Mouse (Mus musculus) embryo, embryonic 9.5 days (tissue): ENCODE data around the gene Cacna1g.

Experiments used
- DNase-seq: peaks from one replicate; pipeline ENCODE4 v3.0.0-alpha.2; 2017; ENCODE audit errors: extremely low spot score

The Cacna1g gene

DNA sequence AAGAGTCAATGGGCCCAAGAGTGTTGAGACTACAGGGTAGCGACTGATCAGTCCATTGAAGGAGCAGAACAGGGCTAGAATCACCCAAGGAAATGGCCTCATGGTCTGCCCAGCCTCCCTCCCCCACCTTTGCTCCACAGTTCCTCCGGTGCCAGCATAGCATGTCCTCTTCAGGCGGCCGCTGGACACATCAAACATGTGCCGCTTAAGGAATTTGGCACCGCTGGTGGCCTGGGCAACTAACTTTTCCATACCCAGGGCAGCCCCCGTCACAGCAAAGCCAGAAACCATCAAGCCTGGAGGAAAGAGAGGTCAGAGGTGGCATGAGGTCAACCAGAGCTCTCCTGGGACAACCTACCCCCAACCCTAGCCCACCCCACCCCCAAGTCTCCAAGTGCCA lies 8.0 kb upstream of the Cacna1g start:
- no peak for DNase-seq

DNA sequence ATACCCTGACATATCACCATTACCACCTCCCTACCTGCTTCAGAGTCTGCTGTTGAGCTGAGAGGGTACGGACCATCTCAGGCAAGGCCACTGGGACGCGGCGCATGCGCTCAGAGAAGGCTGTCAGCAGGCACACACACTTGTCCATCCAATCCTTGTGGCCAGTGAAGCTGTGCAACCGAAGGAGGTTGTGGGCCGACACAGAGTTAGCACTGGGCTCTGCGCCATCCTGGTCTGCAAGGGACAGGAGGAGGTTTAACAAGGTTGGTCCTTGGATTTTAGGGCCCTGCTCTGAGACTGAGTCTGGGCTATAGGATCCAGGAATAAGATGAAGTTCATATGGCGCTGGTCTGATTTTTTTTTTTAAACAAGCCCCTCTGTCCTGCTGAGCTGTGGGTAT lies 6.4 kb upstream of the Cacna1g start:
- no peak for DNase-seq

DNA sequence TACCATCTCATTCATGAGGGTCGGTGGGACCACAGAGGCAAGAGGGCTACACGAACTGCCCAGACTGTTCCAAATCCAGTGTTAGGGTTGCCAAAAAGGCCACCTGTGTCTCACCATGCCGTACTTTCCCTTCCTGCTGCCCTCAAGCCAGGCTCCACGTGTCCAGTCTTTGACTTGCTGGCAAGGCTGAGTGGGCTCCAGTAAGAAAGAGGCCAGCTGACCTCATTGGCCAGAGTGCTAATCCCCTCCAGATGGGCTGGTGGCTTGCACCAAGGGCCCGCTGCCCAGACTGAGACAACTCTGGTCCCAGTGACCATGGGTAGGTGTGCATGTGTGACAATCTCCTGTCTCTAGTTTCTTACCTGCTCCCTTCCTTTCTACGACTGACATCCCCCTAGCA lies 3.7 kb upstream of the Cacna1g start:
- no peak for DNase-seq

DNA sequence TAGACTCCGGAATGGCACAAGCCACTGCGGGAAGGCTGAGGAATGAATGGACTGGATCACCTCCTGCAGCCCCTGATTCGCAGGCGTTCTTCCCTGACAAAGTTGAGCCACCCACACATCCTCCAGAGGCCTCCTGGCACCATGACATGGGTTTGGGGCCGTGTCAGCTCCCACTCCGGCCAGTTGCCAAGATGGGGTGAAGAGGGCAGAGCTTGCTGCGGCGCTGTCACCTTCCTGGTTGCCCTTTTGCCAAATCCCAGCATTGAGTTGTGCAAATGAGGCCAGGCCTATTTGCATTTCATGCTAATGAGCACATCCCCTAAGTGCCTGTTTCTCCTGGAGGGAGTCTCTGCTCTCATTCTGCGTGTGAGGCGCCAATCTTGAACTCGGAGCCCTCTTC lies 1.7 kb upstream of the Cacna1g start:
- no peak for DNase-seq

DNA sequence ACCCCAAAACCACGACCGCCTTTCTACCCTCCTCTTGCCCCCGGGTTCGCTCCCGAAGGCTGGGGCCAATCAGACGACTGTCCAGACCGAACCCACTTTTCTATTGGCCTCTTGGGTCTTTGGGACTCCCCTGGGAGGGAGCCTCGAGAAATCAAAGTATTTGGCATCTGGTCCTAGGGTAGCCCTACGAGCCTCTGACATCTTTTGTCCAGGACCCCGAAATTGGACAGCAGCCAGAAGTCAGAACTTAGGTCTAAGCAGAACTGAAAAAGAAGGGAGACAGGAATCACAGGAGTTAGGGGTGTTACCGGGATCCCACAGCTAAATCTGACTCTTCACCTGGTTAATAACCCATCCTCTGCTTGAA lies 529 bp upstream of the Cacna1g start:
- no peak for DNase-seq

DNA sequence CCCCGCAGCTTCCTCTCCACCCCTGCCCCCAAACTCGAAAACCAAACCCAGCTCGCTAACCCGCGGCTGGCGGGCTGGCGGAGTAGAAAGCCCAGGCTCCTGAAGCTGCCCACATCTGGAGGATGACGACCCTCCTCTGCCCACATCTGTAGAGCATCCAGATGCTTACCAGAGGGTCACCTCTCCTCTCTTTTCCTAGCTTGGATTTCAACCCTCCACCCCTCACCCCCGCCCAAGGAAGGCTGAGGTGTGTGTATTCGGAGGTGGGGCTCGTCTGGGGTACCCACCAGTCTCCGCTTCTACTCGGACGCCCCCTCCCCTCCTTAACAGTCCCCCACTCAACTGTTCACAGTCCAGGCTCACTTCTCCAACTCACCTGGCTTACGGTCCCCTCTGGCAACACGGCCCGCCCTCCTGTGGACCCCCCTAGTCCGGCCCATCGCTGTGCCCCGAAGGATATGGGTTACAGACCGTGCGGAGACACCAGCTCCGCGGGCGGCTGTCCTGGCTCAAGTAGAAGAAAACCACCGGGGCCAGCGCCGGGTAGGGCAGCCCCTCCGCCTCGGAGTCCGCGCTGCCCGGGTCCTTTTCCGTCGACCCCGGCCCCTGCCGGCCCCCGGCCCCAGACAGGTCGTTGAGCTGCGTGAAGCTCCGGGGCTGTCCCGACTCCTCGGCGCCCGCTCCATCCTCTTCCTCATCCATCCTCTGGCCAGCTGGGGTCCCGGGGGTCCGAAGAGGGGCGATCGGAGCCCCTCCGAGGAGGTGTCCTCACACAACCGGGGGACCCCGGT lies 887 bp downstream of the Cacna1g start:
- DNase-seq: peak; percentile 52

DNA sequence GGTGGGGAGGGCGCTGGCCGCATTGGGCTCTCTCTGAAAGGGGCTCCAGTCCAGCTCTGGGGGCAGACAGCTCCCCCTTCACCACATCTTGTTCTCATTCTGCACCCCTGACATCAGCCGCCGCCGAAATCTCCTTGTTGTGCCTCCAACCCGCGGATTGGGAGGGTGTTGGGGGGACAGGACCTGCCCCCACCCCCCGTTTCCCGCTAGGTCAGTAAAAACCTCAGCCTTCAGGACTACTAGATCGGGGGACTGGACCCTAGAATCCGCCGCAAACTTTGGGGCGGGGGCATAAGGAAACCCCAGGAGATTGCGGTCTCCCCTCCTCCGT lies 1.4 kb downstream of the Cacna1g start:
- no peak for DNase-seq

DNA sequence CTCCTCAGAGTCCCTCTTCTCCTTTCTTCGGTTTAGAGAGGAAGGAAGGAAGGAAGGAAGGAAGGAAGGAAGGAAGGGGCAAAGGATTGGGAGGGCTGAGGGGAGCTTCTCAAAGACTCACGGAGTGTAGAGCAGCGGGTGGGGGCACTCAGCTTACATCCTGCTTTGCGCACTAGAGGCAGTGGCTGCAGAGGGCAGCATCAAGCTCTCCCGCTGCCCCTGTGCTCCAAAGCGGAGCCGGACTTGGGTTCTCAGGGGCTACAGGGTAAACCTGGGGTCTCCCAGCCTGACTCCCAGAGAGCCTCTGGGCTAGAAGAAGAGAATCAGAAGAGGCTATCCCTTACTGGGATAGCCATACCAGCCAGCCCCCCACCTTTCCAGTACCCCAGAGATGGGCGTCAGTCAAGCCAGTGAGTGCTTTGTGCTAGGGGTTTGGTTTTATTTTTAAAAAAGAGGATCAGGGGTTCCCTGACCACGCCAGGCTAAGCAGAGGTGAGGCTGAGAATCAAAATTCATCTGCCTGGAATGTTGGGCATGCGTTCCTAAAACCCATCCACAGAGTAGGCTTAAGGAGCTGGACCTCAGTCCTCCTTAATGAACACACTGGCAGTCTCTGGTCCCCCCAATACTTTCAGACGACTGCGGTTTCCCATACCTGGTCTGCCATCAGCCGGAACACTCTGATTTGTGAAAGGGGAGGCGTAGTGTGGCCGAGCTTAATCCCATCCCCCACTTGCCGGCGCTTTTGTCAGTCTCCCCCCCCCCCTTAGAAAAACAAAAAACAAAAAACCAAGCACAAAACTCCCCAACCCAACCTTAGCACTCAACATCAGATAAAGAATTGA lies 2.0 kb downstream of the Cacna1g start:
- DNase-seq: peak; percentile 40

DNA sequence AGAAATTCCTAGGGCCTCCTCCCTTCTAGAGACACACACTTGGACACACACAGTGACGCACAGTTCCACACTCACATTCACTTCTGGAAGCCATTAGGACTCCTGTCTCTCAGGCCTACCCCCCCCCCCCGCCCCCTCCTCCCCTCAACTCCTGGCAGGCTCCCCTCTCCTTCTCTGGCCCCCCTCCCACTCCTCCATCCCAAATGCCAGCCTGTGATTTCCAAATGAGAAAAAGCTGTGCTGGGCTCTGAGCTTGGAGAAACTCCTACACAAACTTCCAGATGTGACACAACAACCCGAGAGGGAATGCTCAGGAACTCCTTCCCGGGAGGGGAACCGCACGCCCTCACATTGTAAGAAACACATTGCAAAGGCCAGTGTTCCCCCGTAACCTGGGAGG lies 3.6 kb downstream of the Cacna1g start:
- peak; percentile 55 for DNase-seq

DNA sequence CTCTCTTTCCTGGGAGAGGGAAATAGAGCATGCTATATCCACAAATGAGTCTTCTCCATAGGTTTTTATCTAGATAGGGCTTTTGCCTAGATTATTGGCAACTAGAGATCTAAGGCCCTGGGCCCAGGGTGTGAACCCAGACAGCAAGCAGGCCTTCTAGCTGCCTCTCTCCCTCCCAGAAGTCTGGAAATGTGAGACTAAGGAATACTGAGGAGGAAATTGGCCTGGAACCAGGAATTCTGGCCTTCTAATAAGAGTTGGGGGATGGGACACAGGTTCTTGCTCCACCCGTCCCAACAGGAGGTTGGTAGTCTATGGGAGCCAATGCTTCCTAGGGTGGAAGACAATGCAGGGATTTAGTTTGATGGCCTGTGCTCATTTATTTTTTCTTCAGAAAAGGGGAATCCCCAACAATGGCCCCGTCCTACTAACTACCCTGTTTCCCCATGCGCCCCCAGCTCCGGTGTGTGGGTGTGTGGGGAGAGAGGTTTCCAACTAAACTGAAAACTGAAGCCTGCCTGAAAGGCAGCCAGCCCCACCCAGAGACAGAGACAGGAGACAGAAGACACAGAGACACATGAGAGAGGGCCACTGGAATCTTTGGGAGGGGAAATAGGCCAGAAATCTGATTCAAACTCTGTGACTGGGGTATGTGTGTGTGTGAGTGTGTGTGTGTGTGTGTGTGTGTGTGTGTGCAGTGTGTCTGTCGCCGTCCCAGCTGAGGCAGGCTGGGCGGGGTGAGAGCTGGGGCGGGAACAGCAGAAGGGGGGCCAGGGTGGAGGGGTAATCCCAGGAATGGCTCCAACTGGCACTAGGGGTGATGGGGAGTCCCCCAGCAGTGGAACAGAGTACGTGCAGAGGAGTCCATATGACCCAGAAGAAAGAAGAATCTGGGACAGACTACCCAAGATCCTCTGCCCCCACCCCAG lies 4.6 kb downstream of the Cacna1g start:
- DNase-seq: no peak

DNA sequence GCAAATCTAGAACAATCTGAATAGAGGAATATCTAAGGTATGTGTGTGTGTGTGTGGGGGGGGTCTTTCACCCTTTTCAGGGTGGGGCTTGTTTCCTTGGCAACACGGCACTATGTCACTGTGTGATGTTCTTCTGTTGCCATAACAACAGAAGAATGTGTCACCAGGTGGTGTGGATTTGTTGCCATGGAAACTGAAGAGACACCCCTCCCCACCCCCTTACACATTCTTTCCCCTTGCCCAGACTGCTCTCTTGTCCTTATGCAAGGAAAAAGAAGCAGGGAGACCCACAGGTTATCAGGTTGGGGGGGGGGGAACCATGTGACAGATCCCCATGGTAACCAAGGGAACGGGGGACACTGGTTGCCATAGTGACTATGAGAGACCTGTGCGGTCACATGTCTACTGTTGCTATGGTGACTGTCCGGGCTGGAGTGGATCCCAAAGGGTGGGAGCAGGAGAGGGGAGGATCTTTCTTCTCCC lies 5.4 kb downstream of the Cacna1g start:
- DNase-seq: peak; percentile 83

DNA sequence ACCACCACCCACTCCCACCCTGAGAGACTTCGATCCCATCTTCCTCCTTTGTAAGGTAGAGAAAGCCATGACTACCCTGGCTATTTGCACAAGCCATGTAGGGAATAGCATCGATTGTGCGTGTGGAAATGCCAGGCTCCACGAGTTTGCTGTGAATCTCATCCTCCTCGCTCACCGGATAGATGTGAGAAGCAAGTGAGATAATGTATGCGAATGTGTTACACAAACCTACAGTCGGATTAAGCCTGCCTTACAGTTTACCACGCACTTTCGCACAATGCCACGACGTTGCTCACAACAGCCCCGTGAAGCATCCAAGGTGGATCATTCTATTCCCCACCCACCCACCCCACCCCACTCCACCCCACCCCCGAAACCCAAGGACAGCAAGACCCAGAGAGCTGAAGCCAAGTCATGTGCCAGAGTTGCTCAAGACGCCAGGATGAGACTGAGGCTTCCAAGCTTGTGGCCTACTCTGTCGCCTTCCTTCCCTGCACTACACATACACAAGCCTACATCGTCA lies 7.6 kb downstream of the Cacna1g start:
- DNase-seq: no peak

DNA sequence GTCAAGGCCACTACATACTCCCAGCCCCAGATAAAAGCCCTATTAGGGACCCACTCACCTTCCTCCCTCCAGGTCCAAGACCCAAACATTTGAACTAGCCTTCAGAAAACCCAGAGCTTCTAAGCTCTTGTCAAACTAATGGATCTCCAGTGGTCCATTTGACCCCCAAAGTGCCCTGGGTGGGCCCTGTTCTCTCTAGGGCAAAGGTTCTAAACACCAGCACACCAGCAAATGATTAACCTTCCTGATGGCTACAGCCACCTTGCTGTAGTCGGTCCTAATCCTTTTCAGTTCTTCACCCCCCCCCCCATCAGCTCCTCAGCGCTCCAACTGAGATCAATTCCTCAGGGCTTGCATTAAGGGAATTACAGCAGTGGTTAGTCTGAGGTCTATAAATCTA lies 9.8 kb downstream of the Cacna1g start:
- DNase-seq: no peak

DNA sequence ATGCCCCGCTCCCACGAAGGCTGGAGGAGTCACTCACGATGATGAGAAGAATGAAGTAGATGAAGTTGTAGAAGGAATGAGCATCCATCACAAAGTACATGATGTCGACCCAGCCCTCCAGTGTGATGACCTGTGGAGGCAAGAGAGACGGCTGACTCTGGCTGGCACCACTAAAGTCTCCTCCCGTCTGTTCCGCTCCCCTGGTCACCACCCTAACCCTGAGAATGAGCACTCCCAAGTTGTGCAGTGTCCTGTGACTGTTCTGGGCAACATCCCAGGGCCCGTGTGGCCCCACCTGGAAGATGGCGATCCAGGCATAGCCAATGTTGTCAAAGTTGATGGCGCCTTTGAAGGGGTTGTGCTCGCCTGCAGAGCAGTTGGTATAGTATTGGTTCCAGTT lies 12.1 kb downstream of the Cacna1g start:
- DNase-seq: no peak

DNA sequence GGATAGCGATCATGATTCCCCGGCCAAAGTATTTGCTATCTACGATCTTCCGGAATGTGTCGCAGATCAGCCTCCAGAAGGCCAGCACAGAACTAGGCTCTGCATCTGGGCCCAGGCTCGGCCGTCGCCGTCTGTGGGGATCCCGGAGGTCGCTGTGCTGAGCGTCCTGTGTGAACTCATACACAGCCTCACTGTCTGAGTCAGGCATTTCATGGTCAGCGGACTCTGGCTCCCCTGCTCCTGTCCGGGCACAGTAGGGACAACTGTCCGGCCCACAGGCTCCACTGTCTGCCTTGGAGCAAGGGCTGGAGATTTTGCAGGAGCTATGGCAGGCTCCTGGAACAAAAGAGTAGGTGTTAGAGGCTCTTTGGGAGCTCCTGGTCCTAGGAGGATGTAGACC lies 17.0 kb downstream of the Cacna1g start:
- DNase-seq: no peak

DNA sequence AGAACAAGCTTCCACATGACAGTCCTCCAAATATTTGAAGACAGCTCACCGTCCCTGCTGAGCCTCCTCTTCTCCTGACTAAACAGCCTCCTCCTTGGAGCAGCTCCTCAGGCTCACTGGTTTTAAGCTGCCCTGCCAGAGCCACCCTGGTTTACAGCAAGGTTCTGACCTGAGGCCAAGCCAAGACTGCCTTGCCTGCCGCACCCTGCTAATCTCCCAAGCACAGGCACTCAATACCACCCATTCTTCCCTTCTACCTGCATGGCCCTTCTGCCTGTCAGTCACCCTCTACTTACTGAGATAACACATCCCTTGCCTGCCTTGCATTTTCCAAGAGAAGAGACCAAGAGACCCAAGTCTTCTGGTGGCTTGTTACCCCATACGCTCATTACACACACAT lies 17.7 kb downstream of the Cacna1g start:
- no peak for DNase-seq

DNA sequence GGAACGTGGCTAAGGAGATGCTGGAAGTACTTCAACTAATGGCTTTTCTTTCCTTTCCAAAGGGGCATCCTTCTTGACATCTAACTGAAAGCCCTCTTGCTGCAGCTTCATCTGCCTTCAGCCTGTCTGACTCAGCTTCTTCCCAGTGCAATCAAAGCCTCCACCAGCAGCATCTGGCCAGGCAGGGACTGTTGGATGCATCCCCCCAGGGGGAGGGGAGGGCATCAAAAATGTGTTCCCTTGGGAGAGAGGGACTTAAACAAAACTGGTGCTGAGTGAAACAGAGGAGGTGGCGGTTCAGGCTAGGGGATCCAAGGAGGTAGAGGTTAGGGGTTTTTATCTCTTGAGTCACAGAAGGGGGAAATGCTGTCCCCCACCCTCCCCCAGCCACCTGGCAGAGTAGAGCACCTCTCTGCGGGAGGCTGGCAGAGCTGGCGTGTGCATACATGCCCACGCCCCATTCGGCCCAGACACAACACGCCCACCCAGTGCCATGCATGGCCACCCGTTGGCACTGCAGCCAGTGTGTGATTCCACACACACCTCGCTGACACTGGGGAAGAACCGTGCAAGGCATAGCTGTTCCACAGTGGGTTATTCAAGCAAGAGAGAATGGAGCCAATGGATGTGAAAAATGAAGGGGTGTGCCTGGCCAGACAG lies 18.7 kb downstream of the Cacna1g start:
- DNase-seq: no peak

DNA sequence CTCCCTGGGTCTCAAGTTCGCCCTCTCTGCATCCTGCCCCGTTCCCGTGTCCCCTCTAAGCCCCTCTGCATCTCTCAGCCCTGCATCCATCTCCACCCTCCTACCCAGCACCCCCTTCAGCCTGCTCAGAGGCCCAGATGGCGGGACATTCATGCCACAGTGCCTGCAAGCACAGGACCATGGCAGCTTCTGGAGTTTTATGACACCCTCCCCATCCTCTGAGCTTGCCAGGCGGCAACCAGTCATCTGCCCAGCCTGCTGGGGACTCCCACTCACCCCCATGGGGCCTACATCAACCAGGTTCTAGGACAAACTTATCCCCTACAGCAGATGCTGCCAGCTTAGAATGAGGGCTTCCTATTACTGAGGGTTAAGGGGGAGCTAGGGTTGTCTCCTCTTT lies 19.2 kb downstream of the Cacna1g start:
- DNase-seq: no peak

DNA sequence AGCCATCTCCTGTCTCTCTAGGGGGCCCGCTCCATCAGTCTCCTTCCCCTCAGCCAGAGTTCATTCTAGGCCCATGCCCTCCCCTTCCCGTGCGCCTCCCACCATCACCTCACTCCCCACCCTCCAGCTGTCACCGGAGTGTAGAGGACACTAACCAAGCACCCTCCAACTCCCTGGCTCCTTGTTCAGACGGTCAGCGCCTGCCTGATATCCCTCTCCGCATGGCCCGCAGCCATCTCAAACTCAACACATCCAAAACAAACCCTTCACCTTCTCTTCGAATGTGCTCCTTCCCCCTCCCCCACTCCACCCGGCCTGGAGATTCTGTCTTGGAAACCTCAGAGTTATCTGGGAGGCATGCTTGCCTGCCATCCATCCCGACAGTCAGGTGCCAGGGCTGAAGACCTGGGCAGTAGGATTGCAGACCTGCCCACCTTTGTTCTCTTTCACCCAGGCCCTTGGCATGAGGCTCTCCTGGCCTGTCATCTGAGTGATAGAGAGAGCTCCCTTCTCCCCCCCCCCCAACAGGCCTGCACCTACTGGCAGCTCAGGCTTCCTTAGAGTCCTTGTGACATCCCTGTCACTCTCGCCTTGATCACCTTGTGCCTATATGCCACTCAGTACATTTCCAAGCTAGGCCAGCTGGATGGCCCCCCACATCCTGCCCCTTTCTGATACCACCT lies 22.8 kb downstream of the Cacna1g start:
- DNase-seq: no peak

DNA sequence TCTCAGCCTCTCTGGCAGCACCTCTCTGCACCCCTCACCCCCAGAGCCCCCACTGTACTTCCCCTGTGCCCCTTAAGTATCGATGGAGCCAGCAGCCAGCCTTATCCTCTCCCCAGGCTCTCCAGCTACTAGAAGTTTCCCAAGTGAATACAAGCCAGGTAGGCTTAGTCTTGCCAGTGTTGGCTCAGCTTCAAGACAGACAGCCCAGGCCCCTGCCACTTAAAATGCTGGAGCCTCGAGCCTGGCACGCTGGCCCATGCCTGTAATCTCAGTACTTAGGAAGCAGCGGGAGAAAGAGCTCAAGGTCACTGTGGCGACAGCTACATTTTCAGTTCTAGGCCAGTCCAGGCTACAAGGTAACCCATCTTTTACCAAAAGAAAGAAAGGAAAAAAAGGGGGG lies 24.1 kb downstream of the Cacna1g start:
- DNase-seq: no peak

DNA sequence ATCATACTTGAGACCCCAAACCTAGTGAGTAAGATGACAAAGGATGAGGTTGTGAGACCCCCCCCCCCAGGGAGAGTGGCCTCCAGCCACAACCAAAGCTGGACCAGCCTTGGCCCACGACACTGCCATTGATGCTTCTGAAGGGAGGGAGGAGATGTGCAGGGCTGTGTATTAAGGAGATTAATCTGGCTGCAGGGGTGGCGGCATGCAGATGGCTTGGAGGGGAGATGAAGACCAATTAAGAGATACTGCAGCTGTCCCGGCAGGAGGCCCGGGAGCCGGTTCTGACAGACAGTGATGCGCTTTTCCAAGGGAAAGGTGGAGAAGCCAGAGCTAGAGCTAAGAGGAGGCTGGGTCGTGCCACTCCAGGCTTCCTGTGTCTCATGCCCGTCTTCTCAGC lies 24.8 kb downstream of the Cacna1g start:
- DNase-seq: no peak
